In genomic region chr14:71795713-71796112, GRCm38 (mm10) we compare ENCODE assay signal across 23 mouse cellular contexts.
DNase-seq lines count a peak whose midpoint lies in the region; ATAC-seq and TF ChIP-seq lines count a peak whose summit lies in the region.
"Had no signal": no experiment of that assay in that cellular context is flagged by ENCODE, and none has a peak within 500 bp of the region (broad histone marks: within the 10 kb centered on the region; RNA-seq: fewer than 3 reads in every experiment).

No protein-coding gene starts in this region.

- no peak overlapping the region for H3K4me2 ChIP-seq in CH12.LX (ENCODE audit: insufficient read depth, low read depth, poor library complexity, severe bottlenecking)
- H3K4me2 ChIP-seq in myocyte (ENCODE audit: low read depth), result no peak overlapping the region
- H3K4me2 ChIP-seq in hindbrain, embryonic 14.5 days (replicated peaks), result no peak overlapping the region
- H3K4me2 ChIP-seq: embryonic facial prominence, embryonic 13.5 days; forebrain, embryonic 13.5 days; heart, embryonic 13.5 days; hindbrain, embryonic 12.5 days; intestine, embryonic 15.5 days had no signal

- 62% methylated on average over 3 of the region's 3 CpGs for WGBS in heart, embryonic 10.5 days
- WGBS in hindbrain, embryonic 14.5 days, result 82% methylated on average over 3 of the region's 3 CpGs

- H3K4me1 ChIP-seq in heart, embryonic 10.5 days, result no peaks in the 10 kb centered on the region
- peaks cover 0 to 5% of the 10 kb centered on the region in 2 experiments; a peak in 2 of 4 replicates for H3K4me1 ChIP-seq in CH12.LX (ENCODE audit: control insufficient read depth in 1 of 2, insufficient read depth in 2 of 2)
- H3K4me1 ChIP-seq in hindbrain, embryonic 14.5 days (replicated peaks; ENCODE audit: control insufficient read depth, insufficient read depth, low read length), result no peaks in the 10 kb centered on the region; the same call in 1 of the 2 replicates
- H3K4me1 ChIP-seq: embryonic facial prominence, embryonic 13.5 days; forebrain, embryonic 13.5 days; heart, embryonic 13.5 days; hindbrain, embryonic 12.5 days; intestine, embryonic 15.5 days had no signal

- in situ Hi-C loops in CH12.LX (cut with MboI; ENCODE audit: low pct_ligation_motif_present, low pct_unique_long_range_greater_than_20kb, low sequenced_read_pairs), result no loop called here

- peak; percentile 25 for DNase-seq in heart, embryonic 10.5 days (ENCODE audit: low spot score)
- no peak for DNase-seq in heart, adult 9 months (ENCODE audit: low spot score in 2 of 2)
- DNase-seq in CH12.LX (ENCODE audit: extremely low read depth), result peak; percentile 6
- no peak for DNase-seq in spleen, postnatal 14 days (ENCODE audit: low spot score in 2 of 2)
- DNase-seq in hindbrain, embryonic 14.5 days (ENCODE audit: low spot score), result no peak
- DNase-seq: adrenal gland, adult 8-10 months; B cell, adult 2 months; cerebellum, adult 18-20 months; cerebellum, adult 9-11 months; cerebellum, postnatal 36 days; forebrain, postnatal 0 days; gastrocnemius, postnatal 36 days; heart, adult 2 months; heart, postnatal 36 days; kidney, adult 2 months had no signal

- TF ChIP-seq POLR2A in CH12.LX (IDR thresholded peaks at IDR 0.05; ENCODE audit: low read depth, low read length), result no peak
- TF ChIP-seq POLR2A in myocyte (IDR thresholded peaks at IDR 0.05; ENCODE audit: insufficient read length, low read depth), result no peak

- no peaks in the 10 kb centered on the region for H3K36me3 ChIP-seq in heart, embryonic 10.5 days
- no peaks in the 10 kb centered on the region for H3K36me3 ChIP-seq in CH12.LX (replicated peaks in 1 of 2; ENCODE audit: control insufficient read depth in 1 of 2, insufficient read depth in 1 of 2, low read length in 1 of 2)
- H3K36me3 ChIP-seq in myocyte (ENCODE audit: control insufficient read depth, insufficient read depth), result no peaks in the 10 kb centered on the region
- no peaks in the 10 kb centered on the region for H3K36me3 ChIP-seq in hindbrain, embryonic 14.5 days (replicated peaks; ENCODE audit: control insufficient read depth, insufficient read depth)
- H3K36me3 ChIP-seq: embryonic facial prominence, embryonic 13.5 days; heart, embryonic 13.5 days; hindbrain, embryonic 12.5 days; intestine, embryonic 15.5 days had no signal

- dilution Hi-C loops in CH12.LX (cut with MboI; ENCODE audit: extremely low pct_ligation_motif_present, extremely low pct_unique_long_range_greater_than_20kb, low sequenced_read_pairs), result no loop called here

- no peak for TF ChIP-seq EP300 in CH12.LX (IDR thresholded peaks at IDR 0.05; ENCODE audit: low read length)

- H3K27ac ChIP-seq in heart, embryonic 10.5 days, result no peak overlapping the region
- H3K27ac ChIP-seq in CH12.LX (ENCODE audit: insufficient read depth, low read depth), result no peak overlapping the region
- H3K27ac ChIP-seq in hindbrain, embryonic 14.5 days, result no peak overlapping the region
- H3K27ac ChIP-seq: embryonic facial prominence, embryonic 13.5 days; forebrain, embryonic 13.5 days; heart, adult 2 months; heart, embryonic 13.5 days; hindbrain, embryonic 12.5 days; hindbrain, postnatal 0 days; intestine, embryonic 15.5 days had no signal

- H3K9ac ChIP-seq in CH12.LX (ENCODE audit: insufficient read depth, low read depth), result no peak overlapping the region
- no peak overlapping the region for H3K9ac ChIP-seq in hindbrain, embryonic 14.5 days
- H3K9ac ChIP-seq: embryonic facial prominence, embryonic 13.5 days; forebrain, embryonic 13.5 days; forebrain, postnatal 0 days; heart, embryonic 13.5 days; hindbrain, embryonic 12.5 days; intestine, embryonic 15.5 days had no signal

- H3K79me2 ChIP-seq in CH12.LX (replicated peaks; ENCODE audit: control insufficient read depth, extremely low read depth, insufficient read depth, poor library complexity, severe bottlenecking), result no peaks in the 10 kb centered on the region
- no peaks in the 10 kb centered on the region for H3K79me2 ChIP-seq in myocyte (ENCODE audit: control insufficient read depth, insufficient read depth)

- H3K9me3 ChIP-seq in heart, embryonic 10.5 days, result no peaks in the 10 kb centered on the region
- H3K9me3 ChIP-seq in CH12.LX (replicated peaks; ENCODE audit: low read length), result peaks cover 2% of the 10 kb centered on the region
- H3K9me3 ChIP-seq in hindbrain, embryonic 14.5 days (ENCODE audit: control insufficient read depth, low read length), result no peaks in the 10 kb centered on the region
- H3K9me3 ChIP-seq: embryonic facial prominence, embryonic 13.5 days; forebrain, embryonic 13.5 days; heart, embryonic 13.5 days; hindbrain, embryonic 12.5 days; intestine, embryonic 15.5 days had no signal

- H3K27me3 ChIP-seq in heart, embryonic 10.5 days (ENCODE audit: insufficient read depth, poor library complexity, severe bottlenecking), result no peaks in the 10 kb centered on the region
- H3K27me3 ChIP-seq in CH12.LX (replicated peaks) (no peaks in the 10 kb centered on the region), myocyte (ENCODE audit: control insufficient read depth, insufficient read depth, insufficient read length) (no peaks in the 10 kb centered on the region)
- no peaks in the 10 kb centered on the region for H3K27me3 ChIP-seq in hindbrain, embryonic 14.5 days (ENCODE audit: control insufficient read depth, insufficient read depth, low read length)
- H3K27me3 ChIP-seq: embryonic facial prominence, embryonic 13.5 days; forebrain, embryonic 13.5 days; heart, embryonic 13.5 days; hindbrain, embryonic 12.5 days; intestine, embryonic 15.5 days had no signal

- no peak overlapping the region for H3K4me3 ChIP-seq in heart, embryonic 10.5 days
- H3K4me3 ChIP-seq in CH12.LX (replicated peaks in 1 of 3; ENCODE audit: low read depth in 2 of 3, low read length in 2 of 3, poor library complexity in 1 of 3) (no peak overlapping the region), myocyte (no peak overlapping the region)
- no peak overlapping the region for H3K4me3 ChIP-seq in hindbrain, embryonic 14.5 days (replicated peaks; ENCODE audit: low read length)
- H3K4me3 ChIP-seq: embryonic facial prominence, embryonic 13.5 days; forebrain, embryonic 13.5 days; heart, adult 2 months; heart, embryonic 13.5 days; hindbrain, embryonic 12.5 days; intestine, embryonic 15.5 days had no signal

- TF ChIP-seq RAD21 in CH12.LX (IDR thresholded peaks at IDR 0.05; ENCODE audit: low read depth, low read length), result no peak

- H3ac ChIP-seq in myocyte (ENCODE audit: control insufficient read depth, insufficient read length), result no peak overlapping the region

- no peak for TF ChIP-seq CTCF in CH12.LX (conservative IDR thresholded peaks at IDR 0.05 in 1 of 2, IDR thresholded peaks at IDR 0.05 in 1 of 2; ENCODE audit: low read depth in 2 of 2, low read length in 2 of 2)

- ATAC-seq in hindbrain, embryonic 14.5 days (ENCODE audit: low FRiP score), result no peak
- ATAC-seq in cerebellum, adult (ENCODE audit: insufficient number of reproducible peaks, low FRiP score, low TSS enrichment), result no peak
- ATAC-seq: forebrain, embryonic 13.5 days; forebrain, postnatal 0 days; hindbrain, postnatal 0 days; intestine, embryonic 15.5 days had no signal

TF ChIP-seq in CH12.LX, 34 proteins besides CTCF, POLR2A, EP300 and RAD21 (continues in another document):
- TF ChIP-seq UBTF (IDR thresholded peaks at IDR 0.05; ENCODE audit: low read depth, low read length), result no peak
- no peak for TF ChIP-seq HCFC1 (IDR thresholded peaks at IDR 0.05; ENCODE audit: low read depth, low read length)
- TF ChIP-seq ZNF384 (IDR thresholded peaks at IDR 0.05; ENCODE audit: low read depth, low read length), result no peak
- no peak for TF ChIP-seq E2F4 (IDR thresholded peaks at IDR 0.05; ENCODE audit: insufficient replicate concordance, low read depth, low read length)
- TF ChIP-seq TCF12 (IDR thresholded peaks at IDR 0.05; ENCODE audit: low read depth, low read length), result no peak
- TF ChIP-seq CHD2 (IDR thresholded peaks at IDR 0.05; ENCODE audit: low read length), result no peak
- no peak for TF ChIP-seq KAT2A (IDR thresholded peaks at IDR 0.05; ENCODE audit: insufficient replicate concordance, low read length)
- no peak for TF ChIP-seq MAFK (IDR thresholded peaks at IDR 0.05; ENCODE audit: insufficient replicate concordance, low read length)
- no peak for TF ChIP-seq ELF1 (IDR thresholded peaks at IDR 0.05; ENCODE audit: low read depth, low read length)
- no peak for TF ChIP-seq MXI1 (IDR thresholded peaks at IDR 0.05; ENCODE audit: low read depth, low read length)
- TF ChIP-seq ZMIZ1 (IDR thresholded peaks at IDR 0.05; ENCODE audit: low read depth, low read length), result no peak
- TF ChIP-seq MAX (IDR thresholded peaks at IDR 0.05; ENCODE audit: low read length), result no peak
- no peak for TF ChIP-seq ZKSCAN1 (IDR thresholded peaks at IDR 0.05; ENCODE audit: borderline replicate concordance, low read depth, low read length)
- no peak for TF ChIP-seq ZC3H11A (IDR thresholded peaks at IDR 0.05; ENCODE audit: low read depth, low read length)
- no peak for TF ChIP-seq CHD1 (IDR thresholded peaks at IDR 0.05; ENCODE audit: low read depth, low read length)
- no peak for TF ChIP-seq USF2 (conservative IDR thresholded peaks at IDR 0.05; ENCODE audit: low read depth, low read length)

TF ChIP-seq in myocyte, 11 proteins besides CTCF, POLR2A, EP300 and RAD21:
- TF ChIP-seq MYOD1 (IDR thresholded peaks at IDR 0.05; ENCODE audit: control insufficient read depth in 1 of 3, insufficient read length in 2 of 3, low read depth in 2 of 3) (no peak), USF1 (IDR thresholded peaks at IDR 0.05; ENCODE audit: low read depth) (peak; percentile 42), SRF (IDR thresholded peaks at IDR 0.05; ENCODE audit: control insufficient read depth, insufficient read length, low read depth) (no peak)
TF ChIP-seq in myocyte: peak in this region for 1.

Comparison
In these comparisons a context has a peak if more than half of its experiments do, and no peak if none do; other contexts are left out.
1. DNase-seq: peak in heart, embryonic 10.5 days (single experiment) and CH12.LX (single experiment); none in heart, adult 9 months (0 of 2), spleen, postnatal 14 days (0 of 2) and hindbrain, embryonic 14.5 days (single experiment).